Mouse (Mus musculus) cerebellum, adult 8-10 months (tissue): Measurements from ENCODE around the gene Ptf1a.

ENCODE experiments used
- DNase-seq: peaks from one replicate; pipeline ENCODE4 v3.0.0; 2022

The Ptf1a gene

DNA sequence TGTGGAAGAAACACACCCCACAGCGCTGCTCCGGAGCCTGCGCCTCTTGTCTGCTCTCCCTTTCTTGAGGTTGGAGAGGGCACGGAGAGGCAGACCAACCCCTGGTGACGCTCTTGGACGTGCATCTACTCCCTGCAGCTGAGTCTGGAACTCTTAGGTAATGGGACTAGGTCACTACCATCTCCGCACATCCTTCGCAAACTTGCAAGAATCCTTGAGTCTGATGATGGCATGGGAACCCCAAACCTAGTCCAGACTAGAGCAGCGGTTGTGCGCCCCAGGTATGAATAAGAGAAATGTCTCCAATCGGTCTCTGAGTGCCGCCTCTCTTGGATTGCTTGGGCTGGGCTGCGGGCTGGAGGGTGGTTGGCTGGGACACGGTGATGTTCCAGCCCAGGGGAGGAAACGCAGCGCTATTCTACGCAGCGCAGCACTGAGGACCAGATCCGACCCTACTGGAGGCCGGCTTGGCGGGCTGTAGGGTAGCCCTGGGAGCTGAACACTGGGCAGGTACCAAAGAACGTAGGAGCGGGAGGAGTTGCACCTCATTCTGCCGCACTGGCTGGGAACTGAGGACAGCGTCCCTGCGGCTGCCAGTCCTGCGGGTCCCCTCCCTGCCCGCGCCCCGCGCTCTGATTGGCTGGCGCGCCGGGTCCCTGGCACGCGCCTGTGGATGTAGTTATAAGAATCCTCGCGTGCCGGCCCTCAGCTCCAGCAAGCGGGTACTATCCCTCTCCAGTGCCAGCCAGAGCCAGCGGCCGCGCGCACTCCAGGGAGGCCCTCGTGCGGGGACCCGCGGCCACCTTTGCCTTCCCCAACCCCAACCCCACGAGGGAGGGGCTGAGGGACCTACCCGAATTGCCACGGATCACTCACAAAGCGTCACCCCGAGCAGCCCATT, at the start of gene Ptf1a:
TSS of gene Ptf1a (plus strand) at position 733 of the 901 bp plus-strand sequence.
- DNase-seq: no peak

DNA sequence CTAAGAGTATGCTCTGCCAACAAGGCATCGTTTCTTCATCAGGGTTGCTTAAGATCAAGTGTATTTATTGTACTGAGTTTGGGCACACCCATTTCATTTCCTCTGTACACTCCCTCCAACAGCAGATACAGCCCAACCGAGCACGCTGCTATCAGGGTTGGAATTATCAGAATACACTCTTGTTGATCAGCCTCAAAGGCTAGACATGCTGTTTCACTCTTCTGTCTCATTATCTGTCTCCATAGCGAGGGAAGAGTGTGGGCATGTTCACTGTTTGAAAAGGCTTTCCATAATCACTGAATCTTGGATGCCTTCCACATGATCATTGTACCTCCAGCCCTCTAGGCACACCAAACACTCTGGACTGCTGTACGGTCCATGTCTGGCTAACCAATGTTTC, 40.1 kb upstream of the Ptf1a start:
- DNase-seq: no peak

DNA sequence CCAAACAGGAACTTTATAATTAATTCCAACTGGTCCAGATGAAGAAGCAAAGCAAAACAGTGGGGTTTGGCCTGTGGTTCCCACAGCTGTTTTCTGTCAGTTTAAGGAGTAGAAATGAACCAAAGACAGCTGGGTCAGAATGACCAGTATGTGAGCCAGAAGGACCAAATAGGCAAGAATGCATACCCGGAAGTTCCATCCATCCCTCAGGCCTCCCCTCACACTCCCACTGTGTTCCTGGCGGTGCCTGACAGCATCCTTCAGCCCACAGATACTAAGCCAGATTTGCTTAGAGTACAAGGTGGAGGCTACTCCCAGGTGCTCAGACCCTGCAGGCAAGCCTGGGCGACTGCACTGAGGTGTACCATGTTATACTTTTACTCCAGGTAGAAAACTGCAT, 38.9 kb upstream of the Ptf1a start:
- DNase-seq: no peak

DNA sequence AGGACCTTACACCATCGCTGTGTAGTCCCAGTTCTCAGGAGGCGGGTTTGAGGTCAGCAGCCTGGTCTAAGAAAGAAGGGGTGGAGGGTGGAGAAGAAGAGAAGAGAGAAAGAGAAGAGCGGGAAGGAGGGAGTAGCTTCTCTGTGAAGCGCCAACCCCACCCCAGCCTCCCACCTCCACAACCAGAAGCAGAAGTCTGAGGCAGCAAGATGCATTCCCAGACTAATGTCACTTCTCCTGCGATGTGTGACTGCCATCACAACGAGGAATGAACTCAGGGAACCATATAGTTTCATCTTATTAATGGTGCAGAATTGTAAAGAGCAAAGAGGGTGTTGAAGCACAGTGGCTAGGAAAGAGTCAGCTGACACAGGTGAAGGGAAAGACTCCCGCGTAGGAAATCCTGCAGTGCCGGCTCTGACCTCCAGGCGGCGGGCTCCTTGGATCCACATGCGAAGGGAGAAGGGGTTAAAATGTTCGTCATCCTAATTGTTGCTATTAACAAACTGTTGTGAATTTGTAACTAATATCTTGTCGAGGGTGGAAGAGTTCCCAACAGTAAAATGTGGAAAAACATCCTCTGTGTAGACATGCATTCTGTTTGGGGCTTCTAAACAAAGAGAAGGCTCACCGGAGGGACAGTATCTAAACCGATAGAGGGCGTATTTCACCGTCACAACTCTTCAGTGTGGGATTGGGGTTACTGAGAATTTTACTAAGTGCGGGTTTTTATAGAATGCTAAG, 31.1 kb upstream of the Ptf1a start:
- DNase-seq: peak; percentile 41

DNA sequence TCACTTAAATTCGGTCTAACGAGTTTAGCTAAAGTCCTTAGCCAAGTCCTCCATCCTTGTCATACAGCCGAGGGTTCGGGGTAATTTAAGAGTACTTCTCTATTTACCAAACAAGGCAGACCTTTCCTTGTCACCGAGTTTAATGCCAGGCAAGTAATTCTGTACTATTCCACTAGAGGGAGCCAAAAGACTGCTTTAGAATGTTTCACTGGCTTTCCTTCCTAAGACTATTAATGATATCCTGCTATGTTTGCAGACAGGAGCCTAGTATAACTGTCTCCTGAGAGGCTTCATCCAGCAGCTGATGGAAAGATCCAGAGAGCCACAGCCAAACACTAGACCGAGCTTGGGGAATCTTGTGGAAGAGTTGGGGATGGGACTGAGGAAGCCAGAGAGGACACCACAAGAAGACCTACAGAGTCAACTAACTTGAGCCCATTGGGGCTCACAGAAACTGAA, 30.4 kb upstream of the Ptf1a start:
- peak; percentile 47 for DNase-seq

DNA sequence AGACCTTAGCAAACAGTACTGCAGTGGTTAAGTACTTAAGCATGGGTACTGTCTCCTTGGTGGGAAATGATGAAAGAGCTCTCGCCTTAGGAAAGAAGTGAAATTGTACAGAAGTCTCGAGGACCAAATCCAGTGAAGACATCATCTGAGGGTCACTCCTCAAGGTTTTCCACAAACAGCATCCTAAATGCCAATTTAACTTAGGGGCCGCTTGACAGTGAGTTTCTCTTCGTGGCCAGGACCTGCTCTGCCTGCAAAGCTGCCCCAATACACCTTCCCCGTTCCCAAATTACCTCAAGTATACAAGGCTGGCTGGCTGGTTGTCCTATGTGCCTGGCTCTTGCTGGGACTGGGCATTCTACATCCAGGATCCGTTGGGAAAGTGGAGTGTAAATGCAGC, 29.4 kb upstream of the Ptf1a start:
- DNase-seq: no peak

DNA sequence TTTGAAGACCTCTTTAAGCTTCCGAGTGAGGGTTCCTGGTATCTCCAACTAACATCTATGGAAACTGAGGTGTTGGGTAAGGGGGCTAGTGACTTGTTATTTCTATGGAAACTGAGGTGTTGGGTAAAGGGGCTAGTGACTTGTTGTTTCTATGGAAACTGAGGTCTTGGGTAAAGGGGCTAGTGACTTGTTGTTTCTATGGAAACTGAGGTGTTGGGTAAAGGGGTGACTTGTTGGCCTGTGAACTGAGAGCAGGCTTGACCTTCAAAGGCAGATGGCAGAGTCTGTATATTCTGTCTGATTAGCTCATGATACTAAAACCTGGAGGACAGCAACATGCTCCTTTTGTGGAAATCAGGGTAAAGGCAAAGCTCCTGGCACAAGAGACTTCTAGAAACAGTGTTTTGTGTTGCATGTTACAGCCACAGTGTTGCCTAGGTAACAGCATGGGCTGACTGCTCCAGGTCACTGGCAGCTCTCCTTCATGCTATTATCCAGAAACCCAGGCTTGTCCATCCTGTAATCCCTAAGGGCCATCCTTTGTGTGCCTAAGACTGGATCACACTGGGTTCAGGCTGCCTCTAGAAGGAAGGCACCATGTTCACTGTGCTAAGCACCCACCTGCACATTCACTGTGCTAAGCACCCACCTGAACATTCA, 25.6 kb upstream of the Ptf1a start:
- DNase-seq: no peak

DNA sequence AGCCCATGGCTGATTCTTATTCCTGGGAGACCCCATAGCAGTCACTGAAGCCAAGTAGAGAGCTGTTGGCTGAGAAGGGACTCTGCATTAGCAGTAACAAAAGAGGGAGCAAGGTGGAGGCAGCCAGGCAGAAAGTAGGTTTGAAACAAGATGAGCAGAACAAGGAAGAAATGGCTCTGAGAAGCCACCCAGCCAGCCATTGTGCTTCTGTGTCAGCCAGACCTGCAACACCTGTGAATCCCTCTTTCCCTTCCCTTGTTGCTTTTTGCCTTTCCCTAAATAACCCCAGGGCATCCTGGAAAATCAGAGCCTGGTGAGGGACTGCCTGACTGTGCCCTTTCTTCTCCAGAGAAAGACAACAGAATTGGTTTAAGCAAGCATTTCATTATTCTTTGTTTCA, 23.2 kb upstream of the Ptf1a start:
- DNase-seq: no peak

DNA sequence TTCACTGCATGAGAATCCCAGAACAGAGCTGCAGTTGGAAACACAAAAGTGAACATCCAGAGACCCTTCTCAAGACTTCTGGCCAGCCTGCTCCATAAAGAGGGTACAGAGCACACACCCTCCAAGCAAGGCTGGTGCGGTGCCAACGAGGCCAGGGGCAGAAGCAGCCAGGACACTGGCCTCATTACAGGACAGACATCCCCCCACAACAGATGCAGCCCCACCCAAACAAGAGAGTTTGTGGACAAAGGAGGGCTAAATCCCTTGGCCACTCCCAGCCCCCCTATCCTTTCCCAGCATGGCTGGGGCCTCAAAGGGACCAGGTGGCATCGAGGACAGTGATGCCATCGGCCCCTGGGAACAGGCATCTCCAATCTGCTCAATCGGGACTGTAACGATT, 22.4 kb upstream of the Ptf1a start:
- DNase-seq: no peak

DNA sequence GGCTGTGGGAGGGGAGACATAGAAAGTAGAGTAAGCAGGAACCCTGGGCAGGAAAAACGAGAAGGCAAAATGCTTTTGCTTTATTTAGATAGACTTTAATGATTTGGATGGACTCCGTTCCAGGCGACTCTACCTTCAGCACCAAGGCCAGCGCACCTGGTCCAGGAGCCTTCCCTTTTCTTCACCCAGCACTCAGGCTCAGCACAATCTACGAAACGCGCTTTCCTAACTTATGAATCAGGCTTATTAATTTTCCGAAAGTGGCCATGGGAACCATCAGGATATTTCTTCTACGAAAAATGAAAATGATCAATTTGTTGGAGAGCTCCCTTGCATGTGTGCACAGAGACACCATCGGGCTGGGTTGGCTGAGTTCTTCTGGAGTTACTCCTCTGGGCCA, 16.4 kb upstream of the Ptf1a start:
- DNase-seq: no peak

DNA sequence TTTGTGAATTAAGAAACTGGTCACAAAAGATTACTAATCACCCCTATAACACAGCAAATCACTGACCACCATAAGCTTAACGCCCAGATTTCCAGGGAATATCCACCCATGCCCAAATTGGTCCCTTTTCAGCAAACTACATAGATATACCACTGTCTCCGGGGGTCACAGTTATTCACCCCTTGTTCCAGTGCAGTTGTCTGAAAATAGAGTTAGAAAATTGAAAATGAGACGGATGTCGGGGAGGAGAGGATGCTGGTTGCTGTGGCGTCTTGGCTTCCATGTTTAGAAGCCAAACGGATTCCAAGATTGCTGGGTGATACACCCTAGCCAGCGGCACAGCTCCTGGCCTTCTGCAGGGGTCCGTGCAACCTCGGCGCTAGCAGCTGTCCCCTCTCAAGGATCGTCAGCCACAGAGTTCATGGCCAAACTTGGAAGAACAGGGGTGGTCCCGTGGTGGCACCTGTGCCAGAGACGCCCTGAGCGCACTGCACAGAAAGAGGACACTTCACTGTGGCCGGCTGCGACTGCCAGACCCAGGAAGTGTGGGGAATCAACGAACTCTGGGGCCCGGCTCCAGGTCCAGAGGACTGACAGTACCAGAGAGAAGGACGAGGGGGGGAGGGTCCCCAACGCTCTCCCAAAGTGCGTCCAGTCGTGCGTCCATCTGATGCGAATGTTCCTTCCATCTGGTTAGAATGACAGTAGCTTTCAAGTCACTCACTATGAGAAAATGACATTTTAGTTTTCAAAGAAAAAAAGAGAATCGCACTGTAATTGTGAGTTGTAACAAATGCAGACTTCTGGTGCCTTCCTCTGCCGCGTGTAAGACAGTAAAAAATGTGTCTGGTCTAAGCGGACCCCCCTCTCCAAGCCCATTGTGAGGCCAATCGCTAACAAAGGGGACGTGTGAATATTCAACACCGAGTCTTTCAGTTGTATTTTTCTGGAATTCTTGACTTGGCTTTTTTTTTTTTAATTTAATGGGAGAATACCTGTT, 15.5 kb upstream of the Ptf1a start:
- no peak for DNase-seq

DNA sequence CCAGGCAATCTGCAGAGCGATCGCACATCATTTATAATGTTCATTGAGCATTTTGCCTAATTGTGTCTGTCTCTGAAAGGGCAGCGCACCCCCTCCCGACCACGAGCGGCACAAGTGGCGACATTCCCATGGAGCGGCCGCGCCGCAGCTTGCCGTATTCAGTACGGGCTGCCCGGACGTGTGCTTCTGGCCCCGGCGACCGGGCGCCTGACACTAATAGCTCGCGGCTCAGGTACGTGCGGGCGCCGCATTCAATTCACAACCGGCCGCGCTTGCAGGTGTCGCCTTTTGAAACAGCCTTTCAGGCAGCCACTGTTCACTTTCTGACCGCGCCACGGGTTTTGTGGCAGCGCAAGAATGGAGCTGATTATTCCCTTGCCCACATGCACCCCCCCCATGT, 14.7 kb upstream of the Ptf1a start:
- no peak for DNase-seq

DNA sequence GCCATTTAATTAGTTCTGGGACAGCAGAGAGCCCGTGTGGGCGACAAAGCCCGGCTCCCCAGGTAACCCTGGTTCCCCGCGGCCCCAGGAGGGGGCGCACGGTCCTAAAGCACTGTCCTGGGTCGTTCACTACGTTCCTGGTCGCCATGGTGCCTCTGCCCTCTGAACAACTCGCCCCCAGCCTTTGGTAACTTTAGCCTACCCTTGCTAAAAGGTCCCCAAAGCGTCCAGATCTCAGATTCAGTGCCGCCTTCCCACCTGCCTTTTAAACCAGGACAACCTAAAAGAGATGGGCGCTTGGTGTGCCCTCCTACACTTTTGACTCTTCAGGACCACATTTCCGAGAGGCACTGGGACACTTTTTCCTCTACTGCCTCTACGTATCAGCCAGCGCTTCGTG, 14.3 kb upstream of the Ptf1a start:
- DNase-seq: no peak

DNA sequence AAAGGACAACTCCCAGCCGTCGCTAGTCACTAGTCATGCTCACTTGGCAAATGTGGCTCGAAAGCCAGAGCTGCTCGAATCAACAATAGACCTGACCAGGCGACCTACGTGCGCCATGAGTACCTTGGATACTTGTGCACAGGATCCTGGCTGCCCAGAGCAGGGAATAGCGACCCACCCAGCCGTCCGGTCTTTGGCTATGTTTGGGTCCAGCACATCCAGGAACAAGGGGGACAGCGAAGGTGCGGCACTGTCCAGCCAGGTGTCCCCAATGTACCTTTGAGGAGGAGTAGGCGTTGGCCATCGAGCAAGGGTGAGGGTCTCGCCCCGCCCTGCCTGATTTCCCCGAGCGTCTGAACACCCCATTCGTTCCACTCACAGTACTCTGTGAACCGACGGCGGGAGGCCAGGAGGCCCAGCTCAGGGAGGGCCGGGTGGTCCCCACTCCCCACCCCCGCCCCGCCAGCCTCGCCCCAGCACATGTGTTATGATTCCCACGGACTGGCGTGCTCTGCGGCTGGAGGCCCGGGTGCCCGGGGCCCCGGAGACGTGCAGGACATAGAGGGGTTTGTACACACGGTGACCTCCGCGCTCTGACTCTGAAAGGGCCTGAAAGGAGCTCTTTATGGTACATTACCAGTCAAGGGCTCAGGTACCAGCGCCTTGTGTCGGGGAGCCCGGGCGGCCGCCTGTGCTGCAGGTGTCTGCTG, 13.7 kb upstream of the Ptf1a start:
- no peak for DNase-seq

DNA sequence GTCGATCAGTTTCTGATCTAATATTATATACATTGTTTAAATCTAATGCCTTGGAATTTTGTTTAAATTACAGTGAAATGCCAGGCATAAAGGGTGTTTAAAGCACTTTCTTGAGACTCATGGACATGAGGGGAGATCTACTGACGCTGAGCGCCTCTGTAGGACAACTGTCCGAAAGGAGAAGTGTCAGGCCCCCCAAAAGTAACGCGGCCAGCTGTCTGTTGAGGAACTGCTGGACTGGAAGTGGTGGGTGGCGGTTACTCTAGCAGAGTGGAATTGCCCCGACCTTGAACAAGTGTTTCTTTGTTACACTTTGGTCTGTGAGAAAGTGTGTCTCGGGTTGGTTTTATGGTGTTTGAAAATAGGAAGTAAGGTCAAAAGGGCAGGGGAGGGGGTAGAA, 1.1 kb upstream of the Ptf1a start:
- DNase-seq: no peak

DNA sequence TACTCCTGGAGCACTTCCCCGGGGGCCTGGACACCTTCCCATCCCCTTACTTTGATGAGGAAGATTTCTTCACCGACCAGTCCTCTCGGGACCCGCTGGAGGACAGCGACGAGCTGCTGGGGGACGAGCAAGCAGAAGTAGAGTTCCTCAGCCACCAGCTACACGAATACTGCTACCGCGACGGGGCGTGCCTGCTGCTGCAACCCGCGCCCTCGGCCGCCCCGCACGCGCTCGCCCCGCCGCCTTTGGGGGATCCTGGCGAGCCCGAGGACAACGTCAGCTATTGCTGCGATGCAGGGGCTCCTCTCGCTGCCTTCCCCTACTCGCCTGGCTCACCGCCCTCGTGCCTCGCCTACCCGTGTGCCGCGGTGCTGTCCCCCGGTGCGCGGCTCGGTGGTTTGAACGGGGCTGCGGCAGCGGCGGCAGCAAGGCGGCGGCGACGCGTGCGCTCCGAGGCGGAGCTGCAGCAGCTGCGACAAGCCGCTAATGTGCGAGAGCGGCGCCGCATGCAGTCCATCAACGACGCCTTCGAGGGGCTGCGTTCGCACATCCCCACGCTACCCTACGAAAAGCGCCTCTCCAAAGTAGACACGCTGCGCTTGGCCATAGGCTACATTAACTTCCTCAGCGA, 523 bp downstream of the Ptf1a start:
- no peak for DNase-seq

DNA sequence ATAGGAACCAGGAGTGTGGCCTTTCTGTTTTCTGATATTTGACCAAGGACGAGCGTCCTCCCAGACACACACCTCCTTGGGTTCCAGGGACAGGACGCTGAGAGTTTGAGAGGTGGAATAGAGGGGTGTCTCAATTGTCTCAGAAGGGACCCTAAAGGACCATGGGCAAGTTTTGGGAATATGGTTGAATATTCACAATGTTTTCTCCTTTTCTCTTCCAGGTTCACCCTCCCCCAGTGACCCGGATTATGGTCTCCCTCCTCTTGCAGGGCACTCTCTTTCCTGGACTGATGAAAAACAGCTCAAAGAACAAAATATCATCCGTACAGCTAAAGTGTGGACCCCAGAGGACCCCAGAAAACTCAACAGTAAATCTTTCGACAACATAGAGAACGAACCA, 1.3 kb downstream of the Ptf1a start:
- no peak for DNase-seq

DNA sequence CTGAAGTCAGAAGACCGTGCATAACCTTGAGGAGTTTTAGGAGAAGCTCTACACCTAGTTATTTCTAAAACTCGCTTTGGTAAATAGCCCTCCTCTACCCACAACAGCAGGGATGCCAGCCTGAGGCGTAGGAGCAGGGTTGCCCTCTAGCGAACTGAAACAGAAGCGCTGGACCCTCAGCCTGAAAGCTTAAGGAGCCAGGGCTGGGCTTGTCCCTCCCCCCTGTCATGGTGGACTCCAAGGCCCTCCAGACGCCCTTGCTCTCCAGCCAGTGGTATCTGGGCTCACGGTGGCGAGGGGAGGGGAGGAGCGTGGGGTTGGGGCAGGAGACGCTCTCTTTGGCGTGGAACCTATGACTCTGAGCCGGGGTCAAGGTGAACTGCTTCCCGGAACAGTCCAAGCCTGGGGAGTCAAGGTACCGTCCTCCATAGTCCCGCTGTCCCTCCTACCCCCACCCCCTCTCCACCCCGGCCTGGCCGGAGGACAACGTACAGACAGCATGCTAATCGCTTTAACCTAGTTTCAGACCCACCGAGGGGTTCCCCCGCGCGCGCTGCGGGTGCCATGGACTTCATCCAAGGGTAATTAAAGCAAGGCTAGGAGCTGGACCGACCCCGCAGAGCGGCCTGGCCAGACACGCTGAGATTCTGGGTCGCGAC, 2.7 kb downstream of the Ptf1a start:
- no peak for DNase-seq

DNA sequence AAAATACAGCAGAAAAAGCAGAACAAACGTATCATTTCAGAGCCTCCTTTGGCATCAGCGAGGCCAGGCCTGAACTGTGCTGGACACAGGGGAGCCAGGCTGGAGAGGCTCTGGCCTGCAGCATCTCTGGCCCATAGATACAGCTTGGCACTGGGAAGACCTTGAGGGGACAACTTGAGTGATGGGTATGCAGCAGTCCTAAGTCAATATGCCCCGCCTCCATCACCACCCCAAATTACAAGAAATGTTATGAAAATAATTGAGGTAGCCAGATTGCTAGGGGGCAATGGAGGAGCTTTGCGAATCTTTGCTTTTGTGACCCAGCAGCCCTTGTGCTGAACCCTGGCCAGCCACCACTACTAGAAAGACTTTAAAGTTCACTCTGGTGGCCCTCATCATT, 3.8 kb downstream of the Ptf1a start:
- no peak for DNase-seq

DNA sequence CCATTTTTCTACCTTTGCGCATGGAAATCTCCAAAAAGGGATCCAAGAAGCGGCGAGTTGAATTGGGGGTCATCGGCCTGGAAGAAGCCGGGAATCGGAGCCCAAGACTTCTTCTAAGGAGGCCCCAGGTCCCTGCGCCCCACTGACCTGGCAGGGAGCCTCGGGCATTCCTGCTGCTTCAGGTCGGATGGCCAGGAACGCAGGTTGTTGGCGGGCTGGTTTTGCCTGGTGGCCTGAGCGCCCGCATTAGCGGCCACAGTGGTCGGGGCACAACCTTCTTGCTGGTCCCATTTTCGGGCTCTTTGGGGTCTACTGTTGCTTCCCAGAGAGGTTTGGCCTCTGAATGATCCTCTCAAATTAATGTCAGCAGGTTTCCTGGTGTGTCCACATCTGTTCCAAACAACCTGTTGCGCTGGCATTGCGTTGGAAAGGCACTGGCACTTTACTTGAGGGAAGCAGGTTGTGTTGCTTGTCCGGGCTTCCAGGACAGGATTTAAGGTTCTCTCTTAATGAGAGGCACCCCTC, 7.1 kb downstream of the Ptf1a start:
- DNase-seq: no peak
